Mouse (Mus musculus) bone marrow, adult 2 months (tissue): ENCODE measurements around the gene Cdh23.

Experiments used
- CTCF ChIP-seq: fragments of 200-500 bp; IDR thresholded peaks from 2 replicates; pipeline ENCODE4 v1.5.1; 2011; ENCODE audit warnings: low read length, control low read depth; ENCODE audit not compliant: control insufficient read depth, insufficient read depth
- POLR2A ChIP-seq: fragments of 200-500 bp; IDR thresholded peaks from 2 replicates; pipeline ENCODE4 v1.6.1; 2011; ENCODE audit warnings: low read depth, mild to moderate bottlenecking, control low read depth, low read length, borderline replicate concordance; ENCODE audit not compliant: control insufficient read depth

GRCm38 (mm10) chr10:60354003-60354325 is 342.3 kb downstream of the Cdh23 start:
- TF ChIP-seq CTCF: no peak
- TF ChIP-seq POLR2A: no peak
